Mouse (Mus musculus): ENCODE measurements at regions not wholly inside any gene's neighbourhood (a gene's known extent, or its start where the extent isn't known, plus 50 kb on each side); places are given as distances from the start of the nearest gene placed in this dataset.

- no peak for TF ChIP-seq GATA1 (IDR thresholded peaks at IDR 0.05; ENCODE audit: low read length)
These were observed 211.3 kb upstream of the Ube2e3 start for GRCm38 (mm10) chr2:78656668-78657067.

DNA sequence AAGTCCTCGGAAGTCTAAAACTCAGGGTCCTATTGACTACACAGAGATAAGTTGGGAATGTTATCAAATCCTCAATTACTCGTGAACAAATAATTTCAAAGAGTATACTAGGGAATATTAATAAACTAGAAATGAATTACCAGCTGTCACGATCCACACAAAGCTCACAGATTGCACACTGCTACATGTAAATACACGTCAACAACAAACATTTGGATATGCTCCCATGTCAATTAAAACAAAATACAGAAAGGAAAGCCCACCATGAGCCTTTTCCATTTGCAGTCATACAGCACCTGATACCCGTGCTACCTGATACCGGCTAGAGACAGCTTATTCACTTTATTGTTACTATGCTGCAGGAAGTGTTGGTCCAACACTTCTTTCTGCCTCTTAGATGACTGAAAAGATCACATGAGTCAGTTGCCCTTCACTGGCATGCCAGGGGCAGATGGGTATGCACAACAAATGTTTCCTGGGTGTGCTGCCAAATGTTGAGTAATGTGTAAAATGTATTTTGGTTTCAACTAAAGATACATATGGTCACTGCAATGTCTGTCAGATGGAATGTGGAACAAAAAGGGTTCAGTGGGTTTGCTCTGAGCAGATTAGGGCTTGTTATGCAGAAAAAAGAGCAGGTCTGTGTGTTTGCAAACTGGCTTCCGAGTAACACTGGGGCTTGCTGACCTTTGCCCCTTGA, 212.6 kb upstream of the Ube2e3 start:
- no peak for TF ChIP-seq GATA1 (IDR thresholded peaks at IDR 0.05; ENCODE audit: low read length)

DNA sequence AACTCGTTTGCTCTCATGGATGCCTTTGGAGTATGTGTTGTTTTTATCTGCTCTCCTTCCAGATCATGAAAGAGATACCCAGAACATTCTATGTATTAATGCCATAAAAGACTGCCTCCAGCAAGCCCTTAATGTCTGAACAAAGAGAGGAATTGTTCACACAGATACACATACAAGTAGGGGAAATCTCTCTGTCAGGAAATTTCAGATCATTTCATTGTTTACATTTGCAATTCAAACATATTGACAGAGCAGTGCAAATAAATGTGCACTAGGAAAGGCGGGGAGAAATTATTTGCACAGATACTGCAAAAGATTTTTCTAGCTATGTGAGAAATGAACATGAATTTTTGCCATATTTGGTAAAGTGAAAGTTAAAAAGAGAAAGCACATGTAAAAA, 216.4 kb upstream of the Ube2e3 start:
- TF ChIP-seq GATA1 (IDR thresholded peaks at IDR 0.05; ENCODE audit: low read length) = no peak

- no peak for TF ChIP-seq GATA1 (IDR thresholded peaks at IDR 0.05; ENCODE audit: low read length)
These were observed 227.6 kb upstream of the Ube2e3 start for GRCm38 (mm10) chr2:78640361-78640760.

GRCm38 (mm10) chr2:78625264-78625663, 242.7 kb upstream of the Ube2e3 start:
- TF ChIP-seq GATA1 (IDR thresholded peaks at IDR 0.05; ENCODE audit: low read length) = no peak

DNA sequence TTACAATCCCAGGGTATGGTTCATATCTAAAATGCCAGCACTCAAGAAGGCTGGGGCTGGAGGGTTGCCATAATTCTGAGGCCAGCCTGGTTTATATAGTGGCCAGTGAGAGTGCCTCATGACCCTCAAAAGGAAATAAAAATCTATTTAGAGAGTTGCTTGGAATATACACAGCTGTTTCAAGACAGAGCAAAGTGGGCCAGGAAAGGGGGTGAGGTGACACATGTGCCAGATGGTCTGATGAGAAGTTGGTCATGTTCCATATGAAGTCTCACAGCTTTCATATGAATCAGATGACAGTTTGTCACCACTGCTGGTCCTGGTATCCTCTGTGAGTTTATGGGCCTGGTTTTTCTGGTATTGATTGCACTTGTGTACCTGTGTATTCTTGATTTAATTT, 261.5 kb upstream of the Ube2e3 start:
- no peak for TF ChIP-seq GATA1 (IDR thresholded peaks at IDR 0.05; ENCODE audit: low read length)

- no peak for TF ChIP-seq GATA1 (IDR thresholded peaks at IDR 0.05; ENCODE audit: low read length)
These were observed 267.2 kb upstream of the Ube2e3 start for GRCm38 (mm10) chr2:78600753-78601152.

DNA sequence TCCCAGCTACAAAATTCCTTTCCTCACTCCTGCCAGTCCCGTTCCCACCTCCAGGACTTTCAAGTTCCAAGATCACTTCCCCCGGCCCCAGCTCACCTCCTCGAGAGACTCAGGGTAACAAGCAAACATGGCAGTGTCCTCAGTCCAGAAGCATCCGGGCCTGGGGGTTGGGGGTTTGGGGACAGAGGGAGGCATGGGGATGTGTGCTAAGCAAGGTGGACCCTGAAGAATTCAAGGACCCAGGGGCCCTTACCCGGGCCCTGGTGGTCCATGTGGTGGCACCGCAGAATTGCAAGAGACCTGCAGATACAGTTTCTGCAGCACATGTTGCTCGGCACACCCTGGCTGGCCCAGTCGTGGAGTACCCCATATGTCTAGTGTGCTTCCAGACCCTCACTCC, 269.9 kb upstream of the Ube2e3 start:
- TF ChIP-seq GATA1 (IDR thresholded peaks at IDR 0.05; ENCODE audit: low read length) = no peak

- no peak for TF ChIP-seq GATA1 (IDR thresholded peaks at IDR 0.05; ENCODE audit: low read length)
These were observed 271.7 kb upstream of the Ube2e3 start for GRCm38 (mm10) chr2:78596251-78596650.

GRCm38 (mm10) chr2:78580013-78580412, 287.9 kb upstream of the Ube2e3 start:
- TF ChIP-seq GATA1 (IDR thresholded peaks at IDR 0.05; ENCODE audit: low read length) = no peak

DNA sequence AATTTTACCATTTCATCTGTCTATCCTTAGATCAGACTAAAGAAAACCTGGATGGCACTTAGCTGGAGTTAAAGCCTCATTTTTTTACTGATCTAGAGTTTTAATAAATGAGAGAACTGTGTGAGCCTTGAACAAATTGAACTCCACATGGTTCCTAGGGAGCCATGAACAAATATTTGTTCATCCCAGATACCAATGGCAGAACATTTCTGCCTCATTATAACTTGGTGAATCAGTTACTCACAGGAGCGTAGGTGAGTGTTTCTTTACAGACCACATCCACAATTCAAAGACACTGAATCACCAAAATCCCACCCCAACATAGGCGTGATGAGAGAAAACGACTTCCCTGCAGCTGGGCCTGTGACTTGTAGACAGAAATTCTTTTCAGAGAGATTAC, 295.4 kb upstream of the Ube2e3 start:
- no peak for TF ChIP-seq GATA1 (IDR thresholded peaks at IDR 0.05; ENCODE audit: low read length)

DNA sequence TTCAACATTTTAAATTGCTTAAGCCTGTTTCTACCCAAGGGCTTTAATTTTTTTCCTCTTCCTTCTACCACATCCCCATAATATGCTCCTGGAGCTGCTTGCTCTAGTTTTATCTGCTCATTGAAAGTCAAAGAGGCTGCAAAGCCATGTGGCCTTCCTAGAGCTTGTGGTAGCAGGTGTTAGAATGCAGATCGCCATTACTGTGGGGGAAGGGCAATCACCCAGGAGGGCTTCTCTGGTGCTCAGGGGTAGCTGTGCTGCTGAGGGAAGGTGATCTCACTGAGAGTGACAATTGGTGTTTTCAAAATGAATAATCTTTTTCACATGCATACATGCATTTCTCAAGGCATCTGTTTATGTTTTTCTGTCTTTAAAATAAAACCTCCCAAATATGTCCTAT, 309.8 kb upstream of the Ube2e3 start:
- no peak for TF ChIP-seq GATA1 (IDR thresholded peaks at IDR 0.05; ENCODE audit: low read length)

DNA sequence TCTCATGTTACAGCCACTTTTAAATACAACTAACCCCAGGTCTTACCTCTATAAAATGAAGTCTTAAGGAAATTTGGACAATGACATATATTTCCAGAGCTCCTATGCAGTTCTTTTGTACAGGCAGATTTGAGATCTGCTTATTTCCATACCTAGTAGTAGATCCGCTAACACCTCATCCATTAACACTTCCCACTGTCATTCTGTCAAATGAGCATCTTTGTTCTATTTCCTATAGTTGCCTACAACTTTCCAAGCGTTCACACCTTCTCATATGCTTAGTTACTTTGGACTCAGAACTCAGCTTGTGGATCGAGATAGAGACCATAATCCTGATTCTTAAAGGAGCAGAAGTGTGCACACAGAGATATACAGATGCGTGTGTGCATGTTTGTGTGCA, 316.8 kb upstream of the Ube2e3 start:
- TF ChIP-seq GATA1 (IDR thresholded peaks at IDR 0.05; ENCODE audit: low read length) = no peak

- no peak for TF ChIP-seq GATA1 (IDR thresholded peaks at IDR 0.05; ENCODE audit: low read length)
These were observed 319.0 kb upstream of the Ube2e3 start for GRCm38 (mm10) chr2:78548683-78549467.

- no peak for TF ChIP-seq GATA1 (IDR thresholded peaks at IDR 0.05; ENCODE audit: low read length)
These were observed 320.6 kb upstream of the Ube2e3 start for GRCm38 (mm10) chr2:78547286-78547685.

GRCm38 (mm10) chr2:78540422-78540821, 327.5 kb upstream of the Ube2e3 start:
- TF ChIP-seq GATA1 (IDR thresholded peaks at IDR 0.05; ENCODE audit: low read length) = no peak

All from G1E-ER4 (cell line).